Mouse (Mus musculus) gastrocnemius, postnatal 25 days (tissue): ENCODE data around the gene Ppig. TPM values are rescaled to one million over a fixed set of nuclear protein-coding genes. Genes with fewer than 3 reads are reported as not detected.

Experiments used
- DNase-seq: peaks from one replicate; pipeline ENCODE4 v3.0.0; 2022
- total RNA-seq, 2 experiments: library from RNA; stranded (reverse); gene quantifications; 1 replicate in 1 of 2; 2 replicates in 1 of 2; pipeline ENCODE4 v1.2.3; 2021

Gene Ppig
- total RNA-seq, 2 experiments from 2014 or later = 24.8 to 30.7 TPM

DNA sequence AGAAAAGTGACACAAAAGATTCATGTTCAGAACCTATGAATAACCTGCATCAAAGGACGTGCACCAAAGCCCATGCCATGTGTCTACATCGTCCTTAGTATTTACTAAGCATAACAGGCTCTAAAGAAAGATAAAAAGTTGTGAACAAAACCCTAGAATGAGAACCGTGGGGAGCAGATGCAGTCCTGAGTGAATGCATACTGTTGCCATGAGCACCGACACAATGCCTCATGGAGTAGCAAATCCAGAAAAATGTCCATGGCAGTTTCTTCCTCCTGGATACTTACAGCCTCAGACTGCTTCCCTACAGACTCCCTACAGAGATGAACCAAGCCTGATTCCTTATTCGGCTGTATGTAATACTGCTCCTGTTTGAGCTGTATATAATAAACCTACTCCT lies 38.6 kb downstream of the Ppig start:
- DNase-seq = no peak

DNA sequence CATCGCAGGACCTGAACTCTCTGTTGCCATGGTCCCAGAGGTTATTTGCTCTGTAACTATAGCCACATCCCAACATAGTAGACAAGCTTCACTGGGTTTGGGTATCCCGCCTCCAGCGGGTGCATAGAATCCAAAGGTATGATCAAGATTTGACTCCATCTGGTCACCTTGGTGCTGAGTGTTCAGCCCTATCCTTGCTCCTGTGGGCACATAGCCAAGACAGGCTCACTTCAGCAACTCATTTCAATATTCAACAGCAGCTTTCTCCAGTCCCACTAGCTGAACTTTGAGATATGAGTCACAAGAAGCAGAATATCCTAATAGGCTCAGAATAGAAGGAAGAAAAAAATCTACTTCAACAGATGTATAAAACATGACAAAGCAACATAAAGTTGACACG lies 41.0 kb downstream of the Ppig start:
- DNase-seq = no peak

DNA sequence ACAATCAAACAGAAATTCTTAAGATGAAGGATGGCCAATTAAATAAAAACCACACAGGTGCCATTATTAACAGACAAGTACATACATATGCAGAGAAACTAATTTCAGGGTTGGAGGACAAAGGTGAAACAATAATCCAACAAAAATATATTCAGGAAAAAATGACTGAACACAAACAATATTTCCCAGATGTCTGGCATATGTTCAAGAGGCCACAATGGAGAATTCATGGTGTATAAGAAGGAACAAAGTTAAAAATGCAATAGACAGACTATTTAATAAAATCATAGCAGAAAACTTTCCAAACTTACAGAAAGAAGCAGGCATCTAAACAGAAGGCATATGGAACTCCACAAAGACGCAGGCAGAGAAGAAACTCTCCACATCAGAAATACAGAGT lies 42.4 kb downstream of the Ppig start:
- DNase-seq = no peak

DNA sequence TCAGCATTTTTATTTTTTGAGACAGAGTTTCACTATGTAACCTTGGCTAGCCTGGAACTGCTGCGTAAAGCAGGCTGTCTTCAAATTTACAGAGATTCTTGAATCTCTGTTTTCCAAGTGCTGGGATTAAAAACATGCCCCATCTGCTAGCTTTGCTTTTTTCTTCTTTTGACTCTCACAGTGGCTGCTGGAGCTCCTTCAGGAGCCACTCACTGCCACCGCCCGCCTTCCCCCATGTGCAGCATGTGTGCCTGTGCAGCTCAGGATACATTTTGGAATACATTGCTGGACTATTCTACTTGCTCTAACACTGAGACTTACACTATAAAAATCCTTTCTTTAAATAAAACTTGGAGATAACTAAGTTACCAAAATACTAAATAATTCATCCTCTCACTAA lies 51.0 kb downstream of the Ppig start:
- no peak for DNase-seq

DNA sequence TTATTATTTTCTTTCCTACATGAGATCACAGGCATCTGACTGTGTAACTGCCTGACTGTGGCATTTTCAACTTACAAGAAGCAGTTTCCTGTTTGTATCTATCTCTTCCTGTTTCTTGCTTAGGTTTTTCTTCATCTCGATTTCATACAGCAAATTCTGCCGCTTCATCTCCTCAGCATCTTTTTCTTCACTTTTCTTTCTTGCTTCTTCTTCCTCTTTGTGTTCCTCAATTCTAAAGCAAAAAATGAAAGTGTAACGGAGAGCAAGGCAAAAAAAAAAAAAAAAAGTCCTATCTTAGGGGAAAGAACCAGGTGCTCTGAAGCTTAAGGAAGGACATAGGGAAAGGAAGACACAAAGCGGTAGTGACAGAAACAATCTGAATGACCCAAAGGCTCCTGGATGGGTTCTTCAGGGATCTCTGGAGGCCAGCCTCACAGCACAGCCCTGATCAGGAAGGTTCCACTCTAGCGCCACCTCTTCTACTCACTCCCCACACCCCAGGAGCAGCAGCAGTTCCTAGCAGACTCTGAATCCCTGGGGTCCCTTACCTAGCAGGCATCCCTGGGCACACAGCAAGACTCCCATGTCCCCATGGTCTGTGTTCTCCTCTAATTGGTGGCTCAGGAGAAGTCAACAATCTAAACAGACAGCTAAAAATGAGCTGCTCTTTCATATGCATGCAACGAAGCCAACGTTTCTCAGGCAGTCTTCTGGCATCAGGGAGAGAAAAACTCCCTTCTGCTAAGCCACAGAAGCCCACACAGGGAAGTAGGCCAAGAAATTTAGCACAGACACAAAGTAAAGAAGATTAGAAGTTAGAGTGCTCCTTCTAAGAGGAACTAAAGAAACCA lies 55.9 kb downstream of the Ppig start:
- DNase-seq = no peak

DNA sequence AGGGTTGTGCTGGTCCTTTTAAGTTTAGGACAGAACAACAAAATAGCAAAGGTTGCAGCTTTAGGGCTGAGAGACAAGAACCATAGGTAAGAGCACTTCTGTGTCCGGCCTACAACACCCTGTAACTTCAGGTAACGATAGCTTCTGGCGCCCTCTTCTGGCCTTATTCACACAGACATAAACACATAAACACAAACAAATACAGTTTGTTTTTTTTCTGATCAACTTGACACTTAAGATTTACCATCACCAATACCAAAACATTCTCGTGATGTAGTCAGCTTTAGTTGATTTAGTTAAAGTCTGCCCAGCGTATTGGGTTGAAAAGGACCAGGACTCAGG lies 56.5 kb downstream of the Ppig start:
- no peak for DNase-seq

DNA sequence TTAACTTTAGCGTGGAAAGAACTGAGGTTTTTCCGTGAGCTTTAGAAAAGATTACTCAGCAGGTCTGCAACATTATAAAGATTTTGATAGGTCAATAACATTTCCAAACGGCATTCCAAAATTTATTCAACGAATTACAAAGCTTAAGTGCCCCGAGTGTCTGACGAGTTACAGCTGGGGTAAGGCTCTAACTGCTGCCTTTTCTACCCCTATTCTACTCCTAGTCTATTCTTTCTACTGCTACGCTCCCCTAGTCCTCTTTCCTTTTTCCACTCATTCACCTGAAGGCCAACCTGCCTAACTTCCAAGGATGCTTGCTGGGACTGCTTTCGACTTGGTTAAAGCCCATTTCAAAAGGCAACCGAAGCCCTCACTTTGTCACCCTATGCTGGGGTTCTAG lies 66.6 kb downstream of the Ppig start:
- DNase-seq = no peak

DNA sequence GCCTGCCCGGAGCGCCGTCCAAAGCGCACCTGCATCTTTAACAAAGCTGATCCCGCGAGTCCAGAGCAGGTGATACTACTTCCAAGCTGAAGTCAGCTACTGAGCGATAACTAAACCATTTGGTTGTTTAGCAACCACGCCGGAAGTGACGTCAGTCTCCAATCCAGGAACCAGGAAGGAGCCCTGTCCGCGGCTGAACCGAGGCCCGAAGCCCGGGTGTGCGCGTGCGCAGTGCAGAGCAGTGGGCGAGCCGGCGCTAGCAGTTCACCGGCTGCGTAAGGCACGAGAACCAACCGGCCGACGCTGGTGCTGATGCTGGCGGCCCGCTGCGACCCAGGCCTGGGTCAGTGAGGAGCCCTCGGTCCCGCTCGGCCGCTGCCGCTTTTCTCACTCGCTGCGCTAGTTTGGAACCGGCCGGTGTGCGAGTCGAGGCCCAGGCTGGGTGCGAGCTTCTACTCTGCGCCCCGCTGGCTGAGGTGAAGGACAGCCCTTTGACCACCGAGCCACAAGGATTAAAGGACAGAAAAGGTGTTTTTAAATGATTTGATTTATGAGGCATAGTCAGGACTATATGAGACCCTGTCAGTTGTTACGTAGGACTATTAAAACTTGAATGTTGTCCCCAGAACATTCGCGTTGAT lies 67.2 kb downstream of the Ppig start, which contains the start of the genes Ccdc173 and Phospho2:
Gene Ccdc173 (minus strand): TSS at position 147 of the 641 bp plus-strand sequence.
Gene Phospho2 (plus strand): TSS at position 195 of the 641 bp plus-strand sequence.
- peak; percentile 97 for DNase-seq

DNA sequence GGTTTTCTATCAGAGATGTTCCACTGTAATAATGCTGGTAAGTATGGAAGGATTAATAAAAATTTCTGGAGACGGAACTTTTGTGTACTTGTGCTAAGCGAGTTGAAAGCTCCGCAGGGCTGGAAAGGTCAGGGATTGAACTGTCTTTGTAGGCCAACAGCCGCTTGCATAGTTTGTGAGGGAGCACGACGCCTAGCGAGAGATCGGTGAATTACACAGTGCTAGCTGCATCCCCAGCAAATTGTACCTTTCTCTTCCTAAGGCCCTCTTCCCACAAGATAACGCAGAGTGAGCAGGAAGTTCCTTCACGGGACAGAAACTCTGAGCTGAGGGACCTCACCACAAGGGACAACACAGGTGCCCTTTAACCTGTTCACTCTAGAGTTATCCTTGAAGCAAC lies 67.9 kb downstream of the Ppig start:
- peak; percentile 77 for DNase-seq

DNA sequence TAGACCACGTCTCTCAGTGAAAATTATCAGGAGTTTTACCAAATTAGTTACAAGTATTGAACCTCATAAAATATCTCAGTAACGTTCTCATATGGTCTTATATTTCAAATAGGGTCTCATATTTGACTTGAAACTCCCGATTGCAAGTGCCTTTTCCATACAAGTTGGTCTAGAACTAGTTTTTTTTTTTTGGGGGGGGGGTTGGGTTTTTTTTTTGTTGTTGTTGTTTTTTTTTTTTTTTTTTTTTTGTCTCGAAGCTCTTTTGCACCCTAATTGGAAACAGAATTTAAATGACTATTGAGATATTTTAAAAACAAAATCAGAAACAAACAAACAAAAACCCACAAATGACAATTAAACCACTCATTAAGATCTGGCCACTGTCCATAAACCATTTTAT lies 68.4 kb downstream of the Ppig start:
- no peak for DNase-seq

DNA sequence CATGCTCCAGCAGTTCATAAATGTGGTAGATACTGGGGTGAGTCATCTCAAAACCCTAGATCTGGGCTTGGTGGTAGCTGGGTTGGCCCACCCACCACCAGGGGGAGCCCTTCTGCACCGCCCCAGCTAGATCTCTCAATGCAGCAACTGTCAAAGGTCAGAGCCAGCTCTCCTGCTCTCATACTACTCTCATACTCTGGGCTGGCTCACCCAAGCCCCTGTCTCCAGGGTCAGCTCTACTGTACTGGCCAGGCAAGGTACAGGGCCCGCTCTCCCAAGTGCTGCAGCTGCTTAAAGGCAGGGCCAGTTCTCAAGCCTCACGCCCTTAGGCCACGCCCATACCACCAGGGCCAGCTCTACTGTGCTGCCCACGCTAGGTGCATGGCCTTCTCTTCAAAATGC lies 80.6 kb downstream of the Ppig start:
- peak; percentile 67 for DNase-seq

Other genes starting within 250 kb of the Ppig start
- not detected for gene Lrp2, start 136.5 kb upstream of the Ppig start, total RNA-seq
- 1 to 10 TPM; 3.2 to 3.8 TPM for gene Bbs5, start 75.4 kb upstream of the Ppig start, total RNA-seq
- gene Klhl41, start 52.4 kb upstream of the Ppig start, total RNA-seq = 100 to 1,000 TPM; 488 to 676 TPM
- 10 to 100 TPM; 14.5 to 15.9 TPM for gene Fastkd1, start 9.0 kb upstream of the Ppig start, total RNA-seq
- under 1 TPM; 0.43 TPM for gene Ccdc173, start 67.0 kb downstream of the Ppig start, total RNA-seq
- 10 to 100 TPM; 15.1 to 17.3 TPM for gene Phospho2, start 67.1 kb downstream of the Ppig start, total RNA-seq
- gene Klhl23, start 99.4 kb downstream of the Ppig start, total RNA-seq = 10 to 100 TPM; 14.1 to 19.0 TPM
- 10 to 100 TPM; 53.6 to 57.2 TPM for gene Ssb, start 139.0 kb downstream of the Ppig start, total RNA-seq
- gene Mettl5, start 163.1 kb downstream of the Ppig start, total RNA-seq = 10 to 100 TPM; 16.1 to 17.4 TPM
- gene Ubr3, start 174.7 kb downstream of the Ppig start, total RNA-seq = 100 to 1,000 TPM; 151 to 165 TPM